Mouse (Mus musculus) cerebellum, adult 2 months (tissue): Measurements from ENCODE around the gene Ctnnbl1. TPM values are rescaled to one million over a fixed set of nuclear protein-coding genes. Genes with fewer than 3 reads are reported as not detected.

Source experiments
- DNase-seq, 2 experiments: peaks; one replicate each; pipeline ENCODE4 v3.0.0; 2021
- H3K27ac ChIP-seq: fragments of 200-500 bp; 2 replicates; pipeline ENCODE4 v1.5.1; 2012; ENCODE audit warnings: low read length, control low read depth, inconsistent platforms; ENCODE audit not compliant: insufficient read depth
- H3K27me3 ChIP-seq: fragments of 200-500 bp; 2 replicates; pipeline ENCODE4 v1.6.1; 2012; ENCODE audit warnings: inconsistent platforms, mild to moderate bottlenecking, low read length, moderate library complexity; ENCODE audit not compliant: control insufficient read depth, insufficient read depth
- H3K4me1 ChIP-seq: fragments of 200-500 bp; 2 replicates; pipeline ENCODE4 v1.6.1; 2011; ENCODE audit warnings: low read length; ENCODE audit not compliant: control insufficient read depth, insufficient read depth
- H3K4me3 ChIP-seq: fragments of 200-500 bp; replicated peaks from 2 replicates; pipeline ENCODE3; 2011; ENCODE audit warnings: mild to moderate bottlenecking, low read depth, low read length, control low read depth; ENCODE audit not compliant: insufficient read depth
- CTCF ChIP-seq: fragments of 200-500 bp; IDR thresholded peaks from 2 replicates; pipeline ENCODE4 v1.5.1; 2011; ENCODE audit warnings: low read depth, mild to moderate bottlenecking, control low read depth, low read length, moderate library complexity, borderline replicate concordance; ENCODE audit not compliant: insufficient read depth
- POLR2A ChIP-seq: fragments of 200-500 bp; IDR thresholded peaks from 2 replicates; pipeline ENCODE4 v1.6.1; 2011; ENCODE audit warnings: low read length, control low read depth, borderline replicate concordance; ENCODE audit not compliant: insufficient read depth
- WGBS: fragments of 180-500 bp; shearing (Covaris S2); methylation state at CpG from one replicate; pipeline ENCODE4 v1.1.7; 2018; 5-methylcytosine and 5-hydroxymethylcytosine counted together
- polyA plus RNA-seq: library from polyadenylated mRNA; depleted of rRNA; stranded (reverse); fragments of >200 nt; gene quantifications from 2 replicates; pipeline ENCODE4 v1.2.3, GENCODE M21; 2012

The Ctnnbl1 gene
- polyA plus RNA-seq, 1 experiment: 30.0 TPM

GRCm38 (mm10) chr2:157800746-157801501 is 63.7 kb downstream of the Ctnnbl1 start:
- no peak overlapping the region for H3K27ac ChIP-seq
- no peak overlapping the region for H3K4me3 ChIP-seq
- no peak for TF ChIP-seq CTCF
- TF ChIP-seq POLR2A: no peak
- no peak for DNase-seq
- peaks cover 12% of the 10 kb centered on the region for H3K4me1 ChIP-seq
- H3K27me3 ChIP-seq: no peaks in the 10 kb centered on the region
- 82% methylated on average over 11 of the region's 11 CpGs for WGBS

- Histone ChIP-seq H3K4me1 (peaks cover 10% of the 10 kb centered on the region), H3K27me3 (no peaks in the 10 kb centered on the region), H3K27ac (no peak overlapping the region), H3K4me3 (no peak overlapping the region)
- no peak for DNase-seq
- TF ChIP-seq CTCF (no peak), POLR2A (no peak)
- WGBS: 87% methylated on average over 8 of the region's 8 CpGs
Observed at GRCm38 (mm10) chr2:157801505-157802357, 64.5 kb downstream of the Ctnnbl1 start.

- WGBS: 35% methylated on average over 5 of the region's 5 CpGs
- Histone ChIP-seq H3K27ac (no peak overlapping the region), H3K27me3 (no peaks in the 10 kb centered on the region), H3K4me1 (peaks cover 10% of the 10 kb centered on the region), H3K4me3 (no peak overlapping the region)
- peak; percentile 32 to 56 for DNase-seq
- TF ChIP-seq POLR2A (no peak), CTCF (no peak)
Observed at GRCm38 (mm10) chr2:157802666-157803065, 65.5 kb downstream of the Ctnnbl1 start.

DNA sequence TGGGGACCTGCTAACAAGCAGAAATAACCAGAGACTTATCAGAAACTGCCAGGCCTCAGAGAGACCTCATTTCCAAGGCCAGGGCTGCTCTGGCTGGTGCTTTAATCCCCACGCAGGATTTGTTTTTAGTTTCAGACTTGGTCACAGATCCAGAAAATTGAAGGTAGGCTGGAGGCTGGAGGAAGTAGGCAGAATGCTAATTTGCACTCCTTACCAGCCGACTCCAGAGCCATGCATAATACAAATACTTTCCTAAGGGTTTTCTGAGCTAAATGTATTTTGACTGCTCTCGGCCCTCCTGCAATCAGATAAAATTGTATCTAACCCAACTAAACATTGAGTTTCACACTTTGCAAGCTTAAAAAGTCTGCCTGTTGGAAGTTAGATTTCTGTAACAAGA is 67.2 kb downstream of the Ctnnbl1 start:
- no peak overlapping the region for H3K4me3 ChIP-seq
- DNase-seq: no peak
- WGBS: 91% methylated on average over 3 of the region's 3 CpGs
- TF ChIP-seq POLR2A: no peak
- no peak for TF ChIP-seq CTCF
- H3K4me1 ChIP-seq: peaks cover 10% of the 10 kb centered on the region
- no peaks in the 10 kb centered on the region for H3K27me3 ChIP-seq
- no peak overlapping the region for H3K27ac ChIP-seq

- DNase-seq: no peak
- H3K4me3 ChIP-seq: no peak overlapping the region
- no peak overlapping the region for H3K27ac ChIP-seq
- H3K4me1 ChIP-seq: peaks cover 10% of the 10 kb centered on the region
- no peaks in the 10 kb centered on the region for H3K27me3 ChIP-seq
- 86% methylated on average over 3 of the region's 3 CpGs for WGBS
- no peak for TF ChIP-seq POLR2A
- no peak for TF ChIP-seq CTCF
Observed at GRCm38 (mm10) chr2:157805091-157805490, 67.9 kb downstream of the Ctnnbl1 start.

- WGBS: 95% methylated on average over 4 of the region's 4 CpGs
- Histone ChIP-seq H3K27ac (no peak overlapping the region), H3K4me3 (no peak overlapping the region), H3K4me1 (peaks cover 9% of the 10 kb centered on the region), H3K27me3 (no peaks in the 10 kb centered on the region)
- DNase-seq: no peak
- TF ChIP-seq POLR2A (no peak), CTCF (no peak)
Observed at GRCm38 (mm10) chr2:157807076-157807475, 69.9 kb downstream of the Ctnnbl1 start.

- H3K4me3 ChIP-seq: no peak overlapping the region
- TF ChIP-seq CTCF: no peak
- TF ChIP-seq POLR2A: no peak
- peaks cover 4% of the 10 kb centered on the region for H3K4me1 ChIP-seq
- H3K27me3 ChIP-seq: no peaks in the 10 kb centered on the region
- no peak for DNase-seq
- 78% methylated on average over 7 of the region's 7 CpGs for WGBS
- no peak overlapping the region for H3K27ac ChIP-seq
Observed at GRCm38 (mm10) chr2:157807621-157808367, 70.6 kb downstream of the Ctnnbl1 start.

DNA sequence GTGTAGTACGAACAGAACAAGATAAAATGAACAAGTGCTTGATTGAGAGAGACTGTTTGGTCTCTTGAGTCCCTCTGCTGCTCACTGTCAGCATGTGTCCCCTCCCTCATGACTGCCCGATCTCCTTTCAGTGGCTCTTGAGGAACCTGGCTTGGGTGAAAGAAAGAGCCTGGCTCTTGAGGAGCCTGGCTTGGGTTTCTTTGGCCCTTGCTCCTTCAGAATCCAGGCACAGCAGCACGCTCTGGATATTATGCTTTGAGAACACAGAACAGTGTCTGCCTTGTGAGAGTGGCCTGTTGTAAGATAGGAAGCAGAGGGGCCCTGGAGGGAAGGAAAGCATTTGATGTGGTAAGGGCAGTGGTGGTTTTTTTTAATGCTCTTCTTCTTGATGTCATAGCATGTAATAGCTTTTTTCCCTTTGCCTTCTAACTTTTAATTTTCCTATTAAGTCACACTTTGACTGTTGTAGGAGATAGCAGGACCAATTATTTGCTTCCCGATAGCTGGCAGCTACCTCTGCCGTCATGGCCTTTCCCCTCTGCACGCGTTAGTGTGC is 71.2 kb downstream of the Ctnnbl1 start:
- TF ChIP-seq CTCF (no peak), POLR2A (no peak)

More for the DNA sequence above, 71.2 kb downstream of the Ctnnbl1 start:
- peak in 1 of 2 experiments; percentile 4 for DNase-seq
- H3K27ac ChIP-seq: no peak overlapping the region
- H3K4me1 ChIP-seq: no peaks in the 10 kb centered on the region; the same call in 1 of the 2 replicates
- WGBS: 91% methylated on average over 7 of the region's 7 CpGs
- no peak overlapping the region for H3K4me3 ChIP-seq
- no peaks in the 10 kb centered on the region for H3K27me3 ChIP-seq
